8 mouse cellular contexts compared by ENCODE assay signal in genomic region chr7:111779504-111780242, GRCm38 (mm10). TPM values are rescaled to one million over a fixed set of nuclear protein-coding genes. Genes with fewer than 3 reads are reported as not detected.
DNase-seq lines count a peak whose midpoint lies in the region; ATAC-seq and TF ChIP-seq lines count a peak whose summit lies in the region.

Gene Galnt18 (minus strand): TSS chr7:111779977.

- H3K4me1 ChIP-seq in forebrain, embryonic 15.5 days, result peaks cover 17% of the 10 kb centered on the region
- peaks cover 2% of the 10 kb centered on the region; the same call in 1 of the 2 replicates for H3K4me1 ChIP-seq in heart, postnatal 0 days (ENCODE audit: control insufficient read depth, insufficient read depth)
- no peaks in the 10 kb centered on the region for H3K4me1 ChIP-seq in liver, embryonic 11.5 days (replicated peaks; ENCODE audit: control insufficient read depth, insufficient read depth, low read length)
- H3K4me1 ChIP-seq in neural tube, embryonic 11.5 days (ENCODE audit: control insufficient read depth, insufficient read depth, low read length), result no peaks in the 10 kb centered on the region
- H3K4me1 ChIP-seq in testis, adult 2 months (ENCODE audit: control insufficient read depth, insufficient read depth, low read length), result peaks cover 11% of the 10 kb centered on the region

- peak within 1 kb of the TSS; percentile 58 for H3K9ac ChIP-seq in forebrain, embryonic 15.5 days (replicated peaks)
- peak within 1 kb of the TSS; percentile 59 for H3K9ac ChIP-seq in heart, postnatal 0 days (replicated peaks; ENCODE audit: low read depth, low read length)
- no peak within 1 kb of the TSS for H3K9ac ChIP-seq in liver, embryonic 11.5 days (ENCODE audit: low read depth, low read length)
- H3K9ac ChIP-seq in neural tube, embryonic 11.5 days (ENCODE audit: low read length), result peak within 1 kb of the TSS; percentile 54

- peak; percentile 99 for ATAC-seq in forebrain, embryonic 15.5 days (replicated peaks)
- ATAC-seq in heart, postnatal 0 days (ENCODE audit: insufficient read depth, low read depth), result peak; percentile 98
- ATAC-seq in liver, embryonic 11.5 days (replicated peaks; ENCODE audit: low FRiP score), result peak; percentile 92
- peak; percentile 98 for ATAC-seq in neural tube, embryonic 11.5 days (ENCODE audit: insufficient read depth, low FRiP score, low TSS enrichment)

- no peak for TF ChIP-seq POLR2A in testis, adult 2 months (IDR thresholded peaks at IDR 0.05; ENCODE audit: control insufficient read depth, low read depth, low read length)

- H3K36me3 ChIP-seq in forebrain, embryonic 15.5 days, result no peaks in the 10 kb centered on the region
- H3K36me3 ChIP-seq in heart, postnatal 0 days (replicated peaks; ENCODE audit: control insufficient read depth, insufficient read depth, low read length), result no peaks in the 10 kb centered on the region
- no peaks in the 10 kb centered on the region for H3K36me3 ChIP-seq in liver, embryonic 11.5 days (ENCODE audit: control insufficient read depth, insufficient read depth, low read length)
- H3K36me3 ChIP-seq in neural tube, embryonic 11.5 days (ENCODE audit: control insufficient read depth, insufficient read depth, low read length), result no peaks in the 10 kb centered on the region
- H3K36me3 ChIP-seq in testis, adult 2 months (ENCODE audit: control insufficient read depth, insufficient read depth, low read length), result no peaks in the 10 kb centered on the region

- H3K4me2 ChIP-seq in forebrain, embryonic 15.5 days (replicated peaks), result peak within 1 kb of the TSS; percentile 79
- peak within 1 kb of the TSS; percentile 98 for H3K4me2 ChIP-seq in heart, postnatal 0 days (ENCODE audit: low read depth, low read length)
- H3K4me2 ChIP-seq in liver, embryonic 11.5 days, result peak within 1 kb of the TSS; percentile 88
- H3K4me2 ChIP-seq in neural tube, embryonic 11.5 days (ENCODE audit: low read depth), result peak within 1 kb of the TSS; percentile 97

- H3K27ac ChIP-seq in forebrain, embryonic 15.5 days (replicated peaks), result no peak within 1 kb of the TSS
- peak within 1 kb of the TSS; percentile 50; the same call in 1 of the 2 replicates for H3K27ac ChIP-seq in heart, postnatal 0 days (ENCODE audit: low read depth)
- no peak within 1 kb of the TSS for H3K27ac ChIP-seq in liver, embryonic 11.5 days (ENCODE audit: low read depth, low read length)
- no peak within 1 kb of the TSS for H3K27ac ChIP-seq in neural tube, embryonic 11.5 days (ENCODE audit: low read depth, low read length)
- H3K27ac ChIP-seq in testis, adult 2 months (ENCODE audit: control insufficient read depth, insufficient read depth, low read depth, low read length), result no peak within 1 kb of the TSS

- TF ChIP-seq CTCF in heart, postnatal 0 days (IDR thresholded peaks at IDR 0.05; ENCODE audit: low read depth), result peak; percentile 22; the same call in 1 of the 2 replicates
- no peak for TF ChIP-seq CTCF in testis, adult 2 months (IDR thresholded peaks at IDR 0.05; ENCODE audit: control insufficient read depth, insufficient read depth, insufficient replicate concordance, low read depth, low read length)

- no peaks in the 10 kb centered on the region for H3K9me3 ChIP-seq in forebrain, embryonic 15.5 days
- no peaks in the 10 kb centered on the region for H3K9me3 ChIP-seq in heart, postnatal 0 days (replicated peaks; ENCODE audit: control insufficient read depth, low read length)
- H3K9me3 ChIP-seq in liver, embryonic 11.5 days (ENCODE audit: control insufficient read depth, low read length), result no peaks in the 10 kb centered on the region
- no peaks in the 10 kb centered on the region for H3K9me3 ChIP-seq in neural tube, embryonic 11.5 days (ENCODE audit: control insufficient read depth, low read length)

- no peak for TF ChIP-seq EP300 in heart, postnatal 0 days (IDR thresholded peaks at IDR 0.05; ENCODE audit: low read depth)

- 0 out of 2 replicates have a peak, but pooled peaks cover 7% of the 10 kb centered on the region for H3K27me3 ChIP-seq in forebrain, embryonic 15.5 days
- H3K27me3 ChIP-seq in heart, postnatal 0 days (ENCODE audit: control insufficient read depth, insufficient read depth, low read length), result no peaks in the 10 kb centered on the region
- H3K27me3 ChIP-seq in liver, embryonic 11.5 days (replicated peaks; ENCODE audit: control insufficient read depth, insufficient read depth, low read length), result peaks cover 39% of the 10 kb centered on the region
- H3K27me3 ChIP-seq in neural tube, embryonic 11.5 days (ENCODE audit: control insufficient read depth, insufficient read depth, low read length), result no peaks in the 10 kb centered on the region
- H3K27me3 ChIP-seq in testis, adult 2 months (ENCODE audit: control insufficient read depth, insufficient read depth, low read length), result no peaks in the 10 kb centered on the region

- WGBS in forebrain, embryonic 15.5 days, result under 1% methylated on average over 52 of the region's 52 CpGs
- 1% methylated on average over 48 of the region's 52 CpGs for WGBS in heart, postnatal 0 days
- 1% methylated on average over 52 of the region's 52 CpGs for WGBS in liver, embryonic 11.5 days
- WGBS in neural tube, embryonic 11.5 days, result 1% methylated on average over 52 of the region's 52 CpGs

- peak; percentile 82 for DNase-seq in 3T3-L1 (ENCODE audit: low read depth, low spot score)
- DNase-seq in cerebellum, adult 11 months, result peak; percentile 92
- DNase-seq in heart, postnatal 0 days (ENCODE audit: low spot score), result peak; percentile 91
- peak; percentile 96 to 99 for DNase-seq in kidney, postnatal 25 days
- peak; percentile 81 for DNase-seq in liver, embryonic 11.5 days (ENCODE audit: low spot score)
- DNase-seq in neural tube, embryonic 11.5 days (ENCODE audit: low spot score), result peak; percentile 94

- peak within 1 kb of the TSS; percentile 64 for H3K4me3 ChIP-seq in forebrain, embryonic 15.5 days
- peak within 1 kb of the TSS; percentile 59 for H3K4me3 ChIP-seq in heart, postnatal 0 days (ENCODE audit: low read depth, low read length)
- peak within 1 kb of the TSS; percentile 51 for H3K4me3 ChIP-seq in liver, embryonic 11.5 days (ENCODE audit: low read depth, low read length)
- H3K4me3 ChIP-seq in neural tube, embryonic 11.5 days (ENCODE audit: low read depth, low read length), result peak within 1 kb of the TSS; percentile 43
- H3K4me3 ChIP-seq in testis, adult 2 months (ENCODE audit: control insufficient read depth, low read depth, low read length), result peak within 1 kb of the TSS; percentile 76

RNA-seq across cellular contexts. Expression of gene Galnt18, which starts in this region (rescaled TPM):
- polyA plus RNA-seq in forebrain, embryonic 15.5 days (2015; fragmentation: Nextera tagmentation; extraction: Ambion mirVana), result 10.2 and 10.4 TPM in 2 replicates
- total RNA-seq in heart, postnatal 0 days (2014; rRNA removed; ENCODE audit: low replicate concordance), result 16.7 and 27.1 TPM in 2 replicates
- 16.5 and 17.0 TPM in 2 replicates for polyA plus RNA-seq in heart, postnatal 0 days (2015; fragmentation: Nextera tagmentation; extraction: Ambion mirVana)
- 2.7 and 3.1 TPM in 2 replicates for polyA plus RNA-seq in liver, embryonic 11.5 days (2014; fragmentation: Nextera tagmentation; extraction: Ambion mirVana)
- 8.1 and 9.7 TPM in 2 replicates for polyA plus RNA-seq in neural tube, embryonic 11.5 days (2014; fragmentation: Nextera tagmentation; extraction: Ambion mirVana)
- polyA plus RNA-seq in testis, adult 2 months (2012; rRNA removed), result 3.3 and 4.5 TPM in 2 replicates
